Mouse (Mus musculus): ENCODE data around the gene Pbld1. TPM values are rescaled to one million over a fixed set of nuclear protein-coding genes. Genes with fewer than 3 reads are reported as not detected.

Pbld1 gene
- total RNA-seq (2017), result not detected in 2 replicates

- no peak for ATAC-seq (replicated peaks; ENCODE audit: low read depth, poor library complexity, severe bottlenecking)
These were observed at the start of gene Pbld1 for GRCm38 (mm10) chr10:63059862-63060261. Gene Pbld1, plus strand, starts transcription at chr10:63060162.

GRCm38 (mm10) chr10:63010268-63010667 lies 49.7 kb upstream of the Pbld1 start:
- ATAC-seq (replicated peaks; ENCODE audit: low read depth, poor library complexity, severe bottlenecking), result peak; percentile 98

GRCm38 (mm10) chr10:63011556-63011955 lies 48.4 kb upstream of the Pbld1 start:
- ATAC-seq (replicated peaks; ENCODE audit: low read depth, poor library complexity, severe bottlenecking), result no peak

GRCm38 (mm10) chr10:63013476-63013875 lies 46.5 kb upstream of the Pbld1 start:
- ATAC-seq (replicated peaks; ENCODE audit: low read depth, poor library complexity, severe bottlenecking), result no peak

- ATAC-seq (replicated peaks; ENCODE audit: low read depth, poor library complexity, severe bottlenecking), result no peak
These were observed 45.8 kb upstream of the Pbld1 start for GRCm38 (mm10) chr10:63014168-63014567.

GRCm38 (mm10) chr10:63019304-63019703 lies 40.7 kb upstream of the Pbld1 start:
- no peak for ATAC-seq (replicated peaks; ENCODE audit: low read depth, poor library complexity, severe bottlenecking)

GRCm38 (mm10) chr10:63021702-63022101 lies 38.3 kb upstream of the Pbld1 start:
- no peak for ATAC-seq (replicated peaks; ENCODE audit: low read depth, poor library complexity, severe bottlenecking)

- ATAC-seq (replicated peaks; ENCODE audit: low read depth, poor library complexity, severe bottlenecking), result no peak
These were observed 37.3 kb upstream of the Pbld1 start for GRCm38 (mm10) chr10:63022541-63023120.

GRCm38 (mm10) chr10:63023121-63023748 lies 36.7 kb upstream of the Pbld1 start:
- 0 out of 2 replicates have a peak, but pooled peaks have one; percentile 7 for ATAC-seq (replicated peaks; ENCODE audit: low read depth, poor library complexity, severe bottlenecking)

- peak; percentile 79 for ATAC-seq (replicated peaks; ENCODE audit: low read depth, poor library complexity, severe bottlenecking)
These were observed 36.0 kb upstream of the Pbld1 start, which contains the start of the genes Hnrnph3 and Pbld2 for GRCm38 (mm10) chr10:63023749-63024579. Gene Hnrnph3, minus strand, starts transcription at chr10:63024217. Gene Pbld2, plus strand, starts transcription at chr10:63024315.

GRCm38 (mm10) chr10:63024580-63024910 lies 35.4 kb upstream of the Pbld1 start:
- peak; percentile 36 for ATAC-seq (replicated peaks; ENCODE audit: low read depth, poor library complexity, severe bottlenecking)

GRCm38 (mm10) chr10:63025016-63025415 lies 34.9 kb upstream of the Pbld1 start:
- ATAC-seq (replicated peaks; ENCODE audit: low read depth, poor library complexity, severe bottlenecking), result no peak

- ATAC-seq (replicated peaks; ENCODE audit: low read depth, poor library complexity, severe bottlenecking), result no peak
These were observed 34.4 kb upstream of the Pbld1 start for GRCm38 (mm10) chr10:63025491-63026011.

- no peak for ATAC-seq (replicated peaks; ENCODE audit: low read depth, poor library complexity, severe bottlenecking)
These were observed 33.7 kb upstream of the Pbld1 start for GRCm38 (mm10) chr10:63026156-63026794.

- no peak for ATAC-seq (replicated peaks; ENCODE audit: low read depth, poor library complexity, severe bottlenecking)
These were observed 33.2 kb upstream of the Pbld1 start for GRCm38 (mm10) chr10:63026795-63027160.

- no peak for ATAC-seq (replicated peaks; ENCODE audit: low read depth, poor library complexity, severe bottlenecking)
These were observed 32.4 kb upstream of the Pbld1 start for GRCm38 (mm10) chr10:63027376-63028161.

GRCm38 (mm10) chr10:63028396-63028795 lies 31.6 kb upstream of the Pbld1 start:
- ATAC-seq (replicated peaks; ENCODE audit: low read depth, poor library complexity, severe bottlenecking), result no peak

GRCm38 (mm10) chr10:63032267-63032666 lies 27.7 kb upstream of the Pbld1 start:
- ATAC-seq (replicated peaks; ENCODE audit: low read depth, poor library complexity, severe bottlenecking), result no peak

- ATAC-seq (replicated peaks; ENCODE audit: low read depth, poor library complexity, severe bottlenecking), result no peak
These were observed 27.0 kb upstream of the Pbld1 start for GRCm38 (mm10) chr10:63032956-63033355.
